Mouse (Mus musculus): ENCODE measurements around the gene Ltbp1. TPM values are rescaled to one million over a fixed set of nuclear protein-coding genes. Genes with fewer than 3 reads are reported as not detected.

Ltbp1 gene
- total and polyA plus RNA-seq, 3 experiments, result 0.01 to 0.04 TPM; not detected in 1

DNA sequence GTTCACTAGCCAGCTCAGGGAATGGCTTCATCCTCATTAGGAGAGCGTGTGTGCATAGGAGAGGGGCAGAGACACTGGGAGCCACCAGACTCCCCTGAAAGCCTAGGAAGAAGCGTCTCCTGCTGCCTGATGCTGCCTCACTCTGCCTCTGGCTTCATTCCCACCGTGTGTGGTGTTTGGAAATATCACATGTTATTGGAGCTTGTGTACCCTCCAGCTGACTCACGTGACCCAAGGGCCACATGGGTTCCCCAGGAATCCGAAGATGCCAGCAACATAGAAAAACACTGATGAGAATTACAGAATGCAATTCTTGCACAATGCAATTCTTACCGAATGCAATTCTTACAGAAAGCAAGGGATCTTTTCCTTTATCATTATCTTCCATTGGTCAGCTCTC lies 325.0 kb downstream of the Ltbp1 start:
- H3K4me1 ChIP-seq (ENCODE audit: control insufficient read depth in 1 of 2, insufficient read depth in 2 of 2, low read length in 2 of 2), result no peaks in the 10 kb centered on the region
- no peaks in the 10 kb centered on the region for H3K79me2 ChIP-seq (ENCODE audit: control insufficient read depth, insufficient read depth, low read length, poor library complexity)
- H3K27me3 ChIP-seq (ENCODE audit: control insufficient read depth in 1 of 2, insufficient read depth in 2 of 2, low read length in 2 of 2), result no peaks in the 10 kb centered on the region
- no peaks in the 10 kb centered on the region for H3K36me3 ChIP-seq (ENCODE audit: control insufficient read depth in 1 of 2, insufficient read depth in 2 of 2, low read length in 2 of 2)
- TF ChIP-seq POLR2AphosphoS2 (IDR thresholded peaks at IDR 0.05; ENCODE audit: low read length), result no peak
- no peak overlapping the region for H3K27ac ChIP-seq (ENCODE audit: control insufficient read depth, low read depth, low read length)
- no peaks in the 10 kb centered on the region for H3K9me3 ChIP-seq (replicated peaks; ENCODE audit: insufficient read depth, low read length)
- H3K4me3 ChIP-seq (ENCODE audit: control insufficient read depth in 1 of 2, insufficient read depth in 1 of 2, low read depth in 2 of 2, low read length in 2 of 2), result no peak overlapping the region
- H3K9ac ChIP-seq (ENCODE audit: control insufficient read depth, low read depth, low read length, poor library complexity, severe bottlenecking), result no peak overlapping the region
- DNase-seq (ENCODE audit: low read depth, low spot score), result no peak

DNA sequence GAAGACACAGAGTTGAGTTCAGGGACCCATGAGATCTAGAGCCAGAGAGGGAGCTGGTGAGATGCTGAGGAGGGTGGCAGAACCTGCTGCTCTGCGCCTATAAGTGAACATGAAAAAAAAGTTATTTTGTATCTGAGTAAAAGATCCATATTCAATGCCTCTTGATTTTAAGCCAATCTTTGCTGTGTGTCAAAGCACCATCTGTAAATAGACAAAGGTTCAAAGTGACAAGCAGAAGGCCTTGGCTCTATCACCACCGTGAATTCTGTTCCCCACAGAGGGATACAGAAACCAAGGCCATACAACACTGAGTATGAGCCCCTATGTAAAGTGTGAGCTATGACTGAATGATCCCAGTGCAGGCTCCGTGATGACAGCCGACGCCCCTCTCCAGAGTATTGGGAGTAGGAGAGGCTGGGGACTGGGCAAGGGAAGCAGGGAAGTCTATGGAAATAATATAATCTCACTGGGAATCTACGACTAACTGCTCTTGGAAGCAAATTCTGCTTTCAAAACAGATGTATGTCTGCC lies 326.1 kb downstream of the Ltbp1 start:
- DNase-seq (ENCODE audit: low read depth, low spot score), result no peak
- no peaks in the 10 kb centered on the region for H3K4me1 ChIP-seq (ENCODE audit: control insufficient read depth in 1 of 2, insufficient read depth in 2 of 2, low read length in 2 of 2)
- no peaks in the 10 kb centered on the region for H3K9me3 ChIP-seq (replicated peaks; ENCODE audit: insufficient read depth, low read length)
- H3K9ac ChIP-seq (ENCODE audit: control insufficient read depth, low read depth, low read length, poor library complexity, severe bottlenecking), result no peak overlapping the region
- no peaks in the 10 kb centered on the region for H3K79me2 ChIP-seq (ENCODE audit: control insufficient read depth, insufficient read depth, low read length, poor library complexity)
- no peak overlapping the region for H3K4me3 ChIP-seq (ENCODE audit: control insufficient read depth in 1 of 2, insufficient read depth in 1 of 2, low read depth in 2 of 2, low read length in 2 of 2)
- H3K27ac ChIP-seq (ENCODE audit: control insufficient read depth, low read depth, low read length), result no peak overlapping the region
- TF ChIP-seq POLR2AphosphoS5 (IDR thresholded peaks at IDR 0.05; ENCODE audit: borderline replicate concordance, low read depth, low read length) (no peak), RAD21 (IDR thresholded peaks at IDR 0.05; ENCODE audit: low read depth, low read length) (no peak), TBP (IDR thresholded peaks at IDR 0.05; ENCODE audit: low read depth, low read length) (no peak), CHD1 (IDR thresholded peaks at IDR 0.05; ENCODE audit: low read depth, low read length) (no peak), GATA1 (IDR thresholded peaks at IDR 0.05; ENCODE audit: low read depth, low read length) (no peak), RCOR1 (IDR thresholded peaks at IDR 0.05; ENCODE audit: low read depth, low read length) (no peak), UBTF (IDR thresholded peaks at IDR 0.05; ENCODE audit: borderline replicate concordance, insufficient read depth, low read depth, low read length) (no peak), MEF2A (IDR thresholded peaks at IDR 0.05; ENCODE audit: extremely low read depth, insufficient replicate concordance, low read depth, low read length, poor library complexity, severe bottlenecking) (no peak), GABPA (IDR thresholded peaks at IDR 0.05; ENCODE audit: low read depth, low read length) (no peak), TAL1 (IDR thresholded peaks at IDR 0.05; ENCODE audit: low read length) (no peak), EP300 (IDR thresholded peaks at IDR 0.05; ENCODE audit: low read depth in 1 of 2, low read length in 2 of 2) (no peak), CHD2 (IDR thresholded peaks at IDR 0.05; ENCODE audit: low read length) (no peak), MXI1 (IDR thresholded peaks at IDR 0.05; ENCODE audit: low read depth, low read length) (no peak), USF1 (IDR thresholded peaks at IDR 0.05; ENCODE audit: low read depth, low read length) (no peak), MAFK (IDR thresholded peaks at IDR 0.05; ENCODE audit: borderline replicate concordance, low read depth, low read length) (no peak), MYB (IDR thresholded peaks at IDR 0.05; ENCODE audit: low read depth, low read length) (no peak), POLR2AphosphoS2 (IDR thresholded peaks at IDR 0.05; ENCODE audit: low read length) (no peak)
- no peaks in the 10 kb centered on the region for H3K27me3 ChIP-seq (ENCODE audit: control insufficient read depth in 1 of 2, insufficient read depth in 2 of 2, low read length in 2 of 2)
- H3K36me3 ChIP-seq (ENCODE audit: control insufficient read depth in 1 of 2, insufficient read depth in 2 of 2, low read length in 2 of 2), result no peaks in the 10 kb centered on the region

Measured in MEL (cell line).